Mouse (Mus musculus) stomach, embryonic 15.5 days (tissue): ENCODE measurements around the gene Vwa8. TPM values are rescaled to one million over a fixed set of nuclear protein-coding genes. Genes with fewer than 3 reads are reported as not detected.

ENCODE experiments used
- ATAC-seq: fragments of 200-750 bp; cut with Nextera tagmentation; 2 replicates; pipeline ENCODE4 v1.8.0; 2017; ENCODE audit warnings: low read depth, moderate number of reproducible peaks, moderate TSS enrichment; ENCODE audit not compliant: insufficient read depth, low FRiP score
- H3K27ac ChIP-seq: fragments of 300-500 bp; sonication (generic); 2 replicates; pipeline ENCODE4 v1.5.1; 2015; ENCODE audit warnings: mild to moderate bottlenecking, inconsistent platforms
- H3K27me3 ChIP-seq: fragments of 300-500 bp; sonication (generic); replicated peaks from 2 replicates; pipeline ENCODE4 v1.6.1; 2015; ENCODE audit warnings: inconsistent platforms
- H3K36me3 ChIP-seq: fragments of 300-500 bp; sonication (generic); 2 replicates; pipeline ENCODE4 v1.6.1; 2015; ENCODE audit warnings: inconsistent platforms
- H3K4me1 ChIP-seq: fragments of 300-500 bp; sonication (generic); 2 replicates; pipeline ENCODE4 v1.6.1; 2015; ENCODE audit warnings: inconsistent platforms
- H3K4me2 ChIP-seq: fragments of 300-500 bp; sonication (generic); 2 replicates; pipeline ENCODE4 v1.6.1; 2015; ENCODE audit warnings: mild to moderate bottlenecking, inconsistent platforms
- H3K4me3 ChIP-seq: fragments of 300-500 bp; sonication (generic); replicated peaks from 2 replicates; pipeline ENCODE4 v1.5.1; 2015; ENCODE audit warnings: inconsistent platforms
- H3K9ac ChIP-seq: fragments of 300-500 bp; sonication (generic); 2 replicates; pipeline ENCODE4 v1.6.1; 2015; ENCODE audit warnings: inconsistent platforms
- H3K9me3 ChIP-seq: fragments of 300-500 bp; sonication (generic); 2 replicates; pipeline ENCODE4 v1.6.1; 2016; ENCODE audit warnings: inconsistent platforms
- WGBS: fragments of 180-500 bp; shearing (Covaris S2); methylation state at CpG from one replicate; pipeline ENCODE4 v1.1.7; 2015; 5-methylcytosine and 5-hydroxymethylcytosine counted together
- polyA plus RNA-seq: library from polyadenylated mRNA; unstranded; fragments of >200 nt; fragmentation: Nextera tagmentation; extraction: Ambion mirVana; gene quantifications from 2 replicates; pipeline ENCODE4 v1.2.1, GENCODE M21; 2015

Gene Vwa8
- polyA plus RNA-seq, 1 experiment from 2014 or later: 11.0 TPM

DNA sequence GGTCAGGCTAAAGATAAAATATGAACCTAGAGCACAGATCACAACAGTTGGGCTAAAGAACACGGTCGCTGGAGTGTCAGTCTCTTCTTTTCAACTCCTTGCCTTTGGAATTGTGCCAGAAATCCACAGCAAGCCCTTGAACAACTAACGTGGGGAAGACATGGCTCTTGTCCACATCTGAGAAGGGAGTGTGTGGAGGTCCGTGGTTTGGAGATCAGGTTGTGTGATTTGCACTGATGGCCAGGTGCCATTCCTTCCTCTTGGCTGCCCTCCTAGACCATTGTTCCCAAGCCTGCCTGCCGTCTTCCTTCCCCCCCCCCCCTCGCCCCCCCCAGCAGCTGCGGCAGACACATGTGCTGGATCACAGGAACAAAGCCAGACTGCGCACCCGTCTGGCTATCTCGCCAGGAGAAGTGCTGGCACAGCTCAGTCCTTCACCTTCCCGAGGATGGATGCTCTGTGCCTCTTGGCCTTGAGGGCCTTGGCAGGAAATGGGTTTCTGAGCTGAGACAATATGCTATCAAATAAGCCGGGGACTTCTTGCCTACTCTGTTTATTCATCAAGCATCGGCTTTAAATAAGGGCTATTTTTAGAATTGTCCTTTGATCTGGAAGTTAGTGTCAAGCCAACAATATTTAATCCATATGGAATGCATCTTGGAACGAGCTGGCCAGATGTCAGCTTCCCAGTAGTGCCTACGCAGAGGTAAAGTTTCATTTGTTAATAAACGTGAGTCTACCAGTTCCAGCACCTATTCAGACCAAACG, 308.8 kb downstream of the Vwa8 start:
- peak overlapping the region; percentile 69 for H3K27ac ChIP-seq
- H3K36me3 ChIP-seq: no peaks in the 10 kb centered on the region
- peak; percentile 46 for ATAC-seq
- H3K4me3 ChIP-seq: no peak overlapping the region
- H3K27me3 ChIP-seq: no peaks in the 10 kb centered on the region
- H3K4me1 ChIP-seq: peaks cover 11% of the 10 kb centered on the region
- no peak overlapping the region for H3K4me2 ChIP-seq
- WGBS: 29% methylated on average over 15 of the region's 17 CpGs
- H3K9me3 ChIP-seq: no peaks in the 10 kb centered on the region
- H3K9ac ChIP-seq: no peak overlapping the region

DNA sequence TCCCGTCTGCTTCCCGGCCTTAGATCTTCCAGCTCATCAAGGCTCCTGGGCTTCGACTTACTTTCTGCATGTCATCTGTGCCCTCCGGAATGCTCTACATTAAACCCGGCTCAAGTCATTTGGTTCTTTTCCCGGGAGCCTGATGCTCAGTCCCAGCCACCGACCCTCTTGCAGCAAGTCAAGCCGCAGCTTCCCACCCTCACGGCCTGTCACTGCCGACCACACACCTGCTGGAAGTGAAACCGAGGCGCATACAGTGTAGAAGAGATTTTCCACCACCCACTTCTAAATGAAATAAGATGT, 309.3 kb downstream of the Vwa8 start:
- H3K27ac ChIP-seq: peak overlapping the region; percentile 69
- 62% methylated on average over 12 of the region's 12 CpGs for WGBS

DNA sequence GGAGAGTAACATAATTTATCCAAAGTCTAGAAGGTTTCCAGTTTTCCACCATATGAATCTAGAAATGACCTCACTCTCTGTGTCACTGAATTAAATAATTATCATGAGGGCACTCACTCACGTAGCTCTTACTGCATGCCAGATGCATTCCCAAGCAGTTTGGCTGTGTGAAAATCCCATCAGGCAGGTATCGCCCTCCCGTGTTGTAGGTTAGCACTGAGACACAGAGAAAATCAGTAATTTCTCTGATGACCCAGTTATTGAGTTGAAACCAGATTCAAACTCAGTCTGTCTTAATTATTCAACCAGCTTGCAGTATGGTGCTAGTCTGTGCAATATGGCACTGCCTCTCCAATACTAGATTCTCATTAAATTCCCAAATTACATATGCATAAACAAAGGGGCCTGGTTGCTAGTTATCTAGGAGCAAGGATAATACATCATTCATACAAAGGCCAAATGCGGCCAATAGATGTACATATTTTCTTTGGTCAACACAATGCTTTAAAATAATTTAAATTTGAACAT, 309.9 kb downstream of the Vwa8 start:
- Histone ChIP-seq H3K4me3 (no peak overlapping the region), H3K9me3 (no peaks in the 10 kb centered on the region), H3K27me3 (no peaks in the 10 kb centered on the region), H3K4me1 (peaks cover 11% of the 10 kb centered on the region), H3K27ac (no peak overlapping the region; the same call in 1 of the 2 replicates), H3K4me2 (no peak overlapping the region), H3K36me3 (no peaks in the 10 kb centered on the region), H3K9ac (no peak overlapping the region)
- 82% methylated on average over 4 of the region's 4 CpGs for WGBS
- ATAC-seq: peak; percentile 25; the same call in 1 of the 2 replicates

More for the DNA sequence above, 309.3 kb downstream of the Vwa8 start:
- no peak for ATAC-seq
- no peaks in the 10 kb centered on the region for H3K36me3 ChIP-seq
- no peaks in the 10 kb centered on the region for H3K27me3 ChIP-seq
- no peak overlapping the region for H3K9ac ChIP-seq
- no peak overlapping the region for H3K4me3 ChIP-seq
- H3K9me3 ChIP-seq: no peaks in the 10 kb centered on the region
- no peak overlapping the region for H3K4me2 ChIP-seq
- H3K4me1 ChIP-seq: peaks cover 11% of the 10 kb centered on the region

DNA sequence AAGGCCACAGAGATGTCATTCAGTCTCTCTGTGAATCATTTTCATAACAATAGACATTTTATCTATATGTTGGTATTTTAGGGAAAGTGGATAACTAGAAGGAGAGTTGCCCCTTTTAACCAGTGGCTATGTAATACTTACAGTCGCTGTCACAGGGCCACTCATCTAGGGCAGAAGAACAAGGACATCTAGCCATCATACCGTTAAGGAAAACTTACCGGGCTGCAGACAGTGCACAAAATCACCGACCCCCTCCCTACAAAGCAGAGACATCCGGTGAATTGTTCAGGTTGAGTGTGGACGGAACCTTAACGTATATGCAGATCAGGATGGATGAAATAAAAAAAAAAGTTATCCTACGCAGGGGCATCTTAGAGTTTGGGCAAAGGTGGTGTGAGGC, 310.6 kb downstream of the Vwa8 start:
- H3K36me3 ChIP-seq: no peaks in the 10 kb centered on the region
- no peaks in the 10 kb centered on the region for H3K9me3 ChIP-seq
- no peak overlapping the region for H3K4me2 ChIP-seq
- H3K27ac ChIP-seq: no peak overlapping the region
- H3K4me3 ChIP-seq: no peak overlapping the region
- no peak overlapping the region for H3K9ac ChIP-seq
- no peaks in the 10 kb centered on the region for H3K27me3 ChIP-seq
- H3K4me1 ChIP-seq: peaks cover 11% of the 10 kb centered on the region
- no peak for ATAC-seq
- WGBS: 94% methylated on average over 8 of the region's 8 CpGs

DNA sequence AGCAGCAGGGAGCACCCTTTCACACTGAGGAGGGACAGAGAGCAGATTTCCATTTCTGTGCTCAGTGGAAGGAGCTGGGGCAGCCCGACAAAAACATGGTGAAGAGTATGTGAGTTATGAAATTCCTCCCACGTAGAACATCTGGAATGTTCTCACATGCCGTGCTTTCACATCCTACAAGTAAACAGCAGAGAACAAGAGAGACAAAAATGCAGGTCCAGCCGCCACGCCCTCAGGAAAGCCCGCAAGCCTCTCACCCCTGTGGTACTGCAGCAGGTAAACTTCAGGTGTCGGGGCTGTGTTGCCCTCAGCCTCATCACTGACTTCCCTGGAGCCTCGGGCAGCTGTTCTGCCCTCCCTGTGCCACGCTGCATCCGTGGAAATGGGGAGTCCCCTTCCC, 311.6 kb downstream of the Vwa8 start:
- H3K9ac ChIP-seq: no peak overlapping the region
- no peaks in the 10 kb centered on the region for H3K36me3 ChIP-seq
- H3K9me3 ChIP-seq: no peaks in the 10 kb centered on the region
- H3K27me3 ChIP-seq: no peaks in the 10 kb centered on the region
- no peak for ATAC-seq
- peaks cover 11% of the 10 kb centered on the region for H3K4me1 ChIP-seq
- 61% methylated on average over 10 of the region's 10 CpGs for WGBS
- no peak overlapping the region for H3K4me2 ChIP-seq
- no peak overlapping the region for H3K4me3 ChIP-seq
- no peak overlapping the region for H3K27ac ChIP-seq

DNA sequence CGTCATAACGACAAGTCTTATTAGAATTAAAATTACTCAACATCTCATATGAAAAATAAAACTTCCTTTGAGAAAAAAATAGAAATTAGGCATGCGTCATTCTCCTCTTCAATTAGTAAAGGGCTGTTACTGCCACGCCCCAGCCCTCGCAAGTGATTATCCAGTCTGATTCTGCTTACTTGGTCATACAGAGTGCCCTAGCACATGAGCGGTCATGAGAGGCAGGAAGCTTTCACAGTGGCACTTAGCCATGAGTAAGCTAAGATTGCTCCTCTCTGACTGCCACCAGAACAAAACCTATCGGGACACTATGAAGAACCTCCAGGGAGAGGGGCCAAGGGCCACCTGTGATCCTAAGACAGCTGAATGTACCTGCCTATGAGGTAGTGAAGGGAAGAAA, 312.1 kb downstream of the Vwa8 start:
- Histone ChIP-seq H3K4me3 (no peak overlapping the region), H3K27me3 (no peaks in the 10 kb centered on the region), H3K27ac (no peak overlapping the region), H3K36me3 (no peaks in the 10 kb centered on the region), H3K9ac (no peak overlapping the region), H3K9me3 (no peaks in the 10 kb centered on the region), H3K4me1 (peaks cover 11% of the 10 kb centered on the region), H3K4me2 (no peak overlapping the region)
- 85% methylated on average over 7 of the region's 7 CpGs for WGBS
- ATAC-seq: no peak

DNA sequence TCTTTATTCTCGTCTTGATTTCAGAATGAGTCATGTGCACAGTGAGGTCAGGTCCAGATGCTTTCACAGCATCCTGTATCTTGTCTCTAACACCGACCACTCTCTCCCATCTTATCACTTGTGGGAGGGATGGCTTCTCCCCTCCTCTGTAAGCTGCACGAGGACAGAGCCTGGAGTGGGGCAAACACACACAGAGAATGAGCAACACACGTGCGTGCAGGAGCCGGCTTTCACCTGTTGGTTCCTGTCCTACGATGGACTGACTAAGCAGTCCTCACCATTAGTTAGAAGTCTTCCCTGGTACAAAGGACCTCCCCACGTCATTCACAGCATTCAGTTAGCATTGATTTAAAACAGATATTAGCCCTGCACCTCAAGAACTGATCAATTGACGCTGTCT, 312.9 kb downstream of the Vwa8 start:
- H3K27me3 ChIP-seq: no peaks in the 10 kb centered on the region
- peaks cover 11% of the 10 kb centered on the region for H3K4me1 ChIP-seq
- no peaks in the 10 kb centered on the region for H3K9me3 ChIP-seq
- no peak overlapping the region for H3K9ac ChIP-seq
- H3K4me3 ChIP-seq: no peak overlapping the region
- ATAC-seq: no peak
- no peak overlapping the region for H3K4me2 ChIP-seq
- H3K27ac ChIP-seq: no peak overlapping the region
- no peaks in the 10 kb centered on the region for H3K36me3 ChIP-seq
- WGBS: 79% methylated on average over 9 of the region's 9 CpGs

DNA sequence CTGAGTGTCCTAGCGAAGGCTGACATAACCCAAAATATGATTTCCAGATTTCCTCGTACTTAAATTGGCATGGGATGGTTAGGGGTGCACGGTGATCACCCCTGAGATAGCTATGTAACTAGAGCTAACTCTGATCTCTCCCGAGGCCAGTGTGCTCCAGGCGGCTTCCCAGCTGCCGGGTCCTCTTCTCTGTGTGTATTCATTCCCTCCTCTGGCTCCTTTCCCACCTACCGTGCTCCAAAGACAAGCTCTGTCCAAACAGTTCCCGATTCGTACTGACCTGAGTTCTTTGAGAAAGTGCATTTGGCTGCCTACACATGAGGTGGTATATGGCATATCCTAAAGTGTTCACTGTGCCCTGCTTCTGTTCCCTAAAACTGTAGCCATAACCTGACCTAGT, 313.8 kb downstream of the Vwa8 start:
- Histone ChIP-seq H3K36me3 (no peaks in the 10 kb centered on the region), H3K27ac (no peak overlapping the region), H3K9ac (no peak overlapping the region), H3K4me1 (peaks cover 2% of the 10 kb centered on the region; the same call in 1 of the 2 replicates), H3K9me3 (no peaks in the 10 kb centered on the region), H3K27me3 (no peaks in the 10 kb centered on the region), H3K4me3 (no peak overlapping the region), H3K4me2 (no peak overlapping the region)
- ATAC-seq: no peak
- 55% methylated on average over 9 of the region's 9 CpGs for WGBS

DNA sequence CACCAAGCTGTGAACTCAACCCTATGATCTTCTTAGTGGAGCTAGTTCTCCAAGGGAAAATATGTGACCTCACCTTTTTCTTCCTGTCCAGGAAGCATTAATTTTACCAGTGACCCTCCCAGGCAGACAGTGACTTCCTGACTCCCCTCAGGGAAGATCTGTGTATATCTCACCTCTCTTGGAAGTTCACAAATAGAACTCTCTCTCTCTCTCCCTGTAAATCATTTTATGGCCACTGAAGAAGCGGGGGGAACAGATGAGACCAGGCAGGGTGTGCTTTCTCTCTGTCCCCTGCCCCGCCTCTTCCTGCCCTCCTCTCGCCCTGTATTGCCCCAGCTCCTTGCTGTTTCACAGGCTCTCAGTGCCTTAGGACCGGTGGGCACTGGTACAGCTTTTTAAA, 315.5 kb downstream of the Vwa8 start:
- Histone ChIP-seq H3K9ac (no peak overlapping the region), H3K4me1 (no peaks in the 10 kb centered on the region), H3K27me3 (no peaks in the 10 kb centered on the region), H3K9me3 (no peaks in the 10 kb centered on the region), H3K4me3 (no peak overlapping the region), H3K36me3 (no peaks in the 10 kb centered on the region), H3K27ac (no peak overlapping the region), H3K4me2 (no peak overlapping the region)
- ATAC-seq: no peak
- 80% methylated on average over 4 of the region's 4 CpGs for WGBS

DNA sequence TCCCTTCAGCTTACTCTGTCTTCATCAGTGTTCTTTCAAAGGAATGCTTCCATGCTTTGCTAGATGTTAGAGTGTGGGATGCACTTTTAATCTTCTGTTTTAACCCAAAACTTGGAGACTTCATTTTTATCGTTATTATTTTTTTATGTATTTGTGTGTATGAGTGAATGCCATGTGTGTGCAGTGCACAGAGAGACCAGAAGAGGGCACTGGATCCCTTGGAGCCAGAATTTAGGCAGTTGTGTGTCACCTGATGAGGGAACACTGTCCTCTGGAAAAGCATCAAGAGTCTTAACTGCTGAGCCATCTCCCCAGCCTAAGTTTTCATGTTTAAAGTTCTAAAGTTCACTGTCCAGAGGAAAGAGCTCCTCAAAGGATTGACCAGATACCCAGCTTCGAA, 316.1 kb downstream of the Vwa8 start:
- Histone ChIP-seq H3K9ac (no peak overlapping the region), H3K27ac (no peak overlapping the region), H3K9me3 (no peaks in the 10 kb centered on the region), H3K36me3 (no peaks in the 10 kb centered on the region), H3K4me1 (no peaks in the 10 kb centered on the region), H3K4me2 (no peak overlapping the region), H3K27me3 (no peaks in the 10 kb centered on the region), H3K4me3 (no peak overlapping the region)
- 88% methylated on average over 2 of the region's 2 CpGs for WGBS
- ATAC-seq: no peak

DNA sequence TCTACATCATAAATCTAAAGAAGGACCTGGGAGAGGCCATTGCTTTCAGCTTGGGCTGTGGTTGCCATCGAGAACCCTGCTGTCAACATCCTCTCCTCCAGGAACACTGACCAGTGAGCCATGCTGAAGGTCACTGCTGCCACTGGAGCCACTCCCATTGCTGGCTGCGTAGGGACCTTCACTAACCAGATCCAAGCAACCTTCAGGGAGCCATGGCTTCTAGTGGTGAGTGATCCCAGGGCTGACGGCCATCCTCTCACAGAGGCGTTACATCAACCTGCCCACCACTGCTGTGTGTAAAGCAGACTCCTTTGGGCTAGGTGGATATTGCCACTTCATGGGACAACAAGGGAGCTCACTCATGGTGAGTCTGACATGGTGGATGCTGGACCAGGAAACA, 325.7 kb downstream of the Vwa8 start:
- Histone ChIP-seq H3K4me3 (no peak overlapping the region), H3K4me2 (no peak overlapping the region), H3K4me1 (no peaks in the 10 kb centered on the region), H3K27me3 (no peaks in the 10 kb centered on the region), H3K36me3 (no peaks in the 10 kb centered on the region), H3K9me3 (no peaks in the 10 kb centered on the region), H3K9ac (no peak overlapping the region), H3K27ac (no peak overlapping the region)
- 96% methylated on average over 4 of the region's 4 CpGs for WGBS
- no peak for ATAC-seq

DNA sequence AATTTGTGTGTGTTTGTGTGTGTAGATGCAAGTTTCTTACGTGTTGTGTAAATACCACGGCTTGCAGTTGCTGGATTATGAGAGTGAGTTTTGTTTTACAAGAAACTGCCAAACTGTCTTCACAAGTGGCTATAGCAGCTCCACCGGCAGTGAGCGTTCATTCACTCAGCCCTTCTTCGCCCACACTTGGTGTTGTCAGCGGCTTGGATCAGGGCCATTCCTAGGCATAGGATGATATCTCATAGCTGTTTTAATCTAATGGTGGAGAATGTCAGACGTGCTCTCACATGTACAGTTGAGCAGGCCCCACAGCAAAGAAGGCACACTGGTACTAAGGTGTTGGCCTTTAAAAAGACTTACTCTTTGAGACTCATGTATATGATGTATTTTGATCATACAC, 328.9 kb downstream of the Vwa8 start:
- 81% methylated on average over 7 of the region's 7 CpGs for WGBS
- no peak for ATAC-seq
- H3K27ac ChIP-seq: no peak overlapping the region

DNA sequence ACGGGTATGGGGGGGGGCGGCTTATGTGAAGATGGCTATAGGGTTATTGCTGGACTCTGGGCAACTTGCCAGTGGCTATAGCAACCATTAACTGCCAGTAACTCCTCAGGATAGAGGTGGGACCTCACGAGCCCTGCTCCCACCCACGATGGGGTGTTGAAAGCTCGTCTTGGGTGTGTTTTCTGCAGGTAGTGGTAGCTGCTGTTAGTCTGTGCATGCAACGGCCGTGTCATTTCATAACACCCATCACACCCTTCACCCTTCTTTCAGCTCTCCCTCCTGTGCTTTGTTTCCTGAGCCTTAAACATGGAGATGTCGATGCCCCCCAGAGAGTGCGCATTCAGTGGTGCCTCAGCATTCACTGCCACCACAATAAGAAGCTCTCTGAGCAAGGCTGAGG, 329.4 kb downstream of the Vwa8 start:
- WGBS: 89% methylated on average over 9 of the region's 9 CpGs
- Histone ChIP-seq H3K9me3 (no peaks in the 10 kb centered on the region), H3K27ac (no peak overlapping the region), H3K4me2 (no peak overlapping the region), H3K4me3 (no peak overlapping the region), H3K4me1 (peaks cover 4% of the 10 kb centered on the region), H3K36me3 (no peaks in the 10 kb centered on the region), H3K27me3 (no peaks in the 10 kb centered on the region), H3K9ac (no peak overlapping the region)
- no peak for ATAC-seq

More for the DNA sequence above, 328.9 kb downstream of the Vwa8 start:
- Histone ChIP-seq H3K27me3 (no peaks in the 10 kb centered on the region), H3K9ac (no peak overlapping the region), H3K4me2 (no peak overlapping the region), H3K4me1 (peaks cover 4% of the 10 kb centered on the region), H3K36me3 (no peaks in the 10 kb centered on the region), H3K4me3 (no peak overlapping the region), H3K9me3 (no peaks in the 10 kb centered on the region)
